8 mouse cellular contexts compared by ENCODE assay signal in genomic region chr16:5203668-5204433, GRCm38 (mm10). TPM values are rescaled to one million over a fixed set of nuclear protein-coding genes. Genes with fewer than 3 reads are reported as not detected.
A peak's percentile ranks its signal among the peaks of the same experiment; 100 is the strongest.
DNase-seq lines count a peak whose midpoint lies in the region; ATAC-seq and TF ChIP-seq lines count a peak whose summit lies in the region.

Gene Nagpa, minus strand, starts transcription at chr16:5204012.

- H3ac ChIP-seq in myocyte (ENCODE audit: control insufficient read depth, insufficient read length), result peak within 1 kb of the TSS; percentile 25

- 3% methylated on average over 40 of the region's 40 CpGs for WGBS in heart, embryonic 13.5 days
- 4% methylated on average over 40 of the region's 40 CpGs for WGBS in kidney, postnatal 0 days
- 4% methylated on average over 40 of the region's 40 CpGs for WGBS in liver, adult 2 months

- H3K4me3 ChIP-seq in heart, embryonic 13.5 days, result peak within 1 kb of the TSS; percentile 94
- peak within 1 kb of the TSS; percentile 68 for H3K4me3 ChIP-seq in kidney, postnatal 0 days (replicated peaks; ENCODE audit: low read depth, low read length)
- peak within 1 kb of the TSS; percentile 99 for H3K4me3 ChIP-seq in liver, adult 2 months (ENCODE audit: insufficient read depth, low read depth, low read length)
- peak within 1 kb of the TSS; percentile 40 for H3K4me3 ChIP-seq in myocyte

- H3K27me3 ChIP-seq in heart, embryonic 13.5 days (replicated peaks), result no peaks in the 10 kb centered on the region
- no peaks in the 10 kb centered on the region for H3K27me3 ChIP-seq in kidney, postnatal 0 days (ENCODE audit: insufficient read depth, low read length)
- no peaks in the 10 kb centered on the region for H3K27me3 ChIP-seq in liver, adult 2 months (ENCODE audit: control insufficient read depth, insufficient read depth, low read length)
- H3K27me3 ChIP-seq in myocyte (ENCODE audit: control insufficient read depth, insufficient read depth, insufficient read length), result no peaks in the 10 kb centered on the region

- H3K36me3 ChIP-seq in heart, embryonic 13.5 days, result peaks cover 23% of the 10 kb centered on the region
- H3K36me3 ChIP-seq in kidney, postnatal 0 days (ENCODE audit: insufficient read depth, low read length), result 0 out of 2 replicates have a peak, but pooled peaks cover 2% of the 10 kb centered on the region
- H3K36me3 ChIP-seq in liver, adult 2 months (ENCODE audit: control insufficient read depth, insufficient read depth, low read length), result peaks cover 7% of the 10 kb centered on the region
- no peaks in the 10 kb centered on the region for H3K36me3 ChIP-seq in myocyte (ENCODE audit: control insufficient read depth, insufficient read depth)

- peak within 1 kb of the TSS; percentile 87 for H3K4me2 ChIP-seq in heart, embryonic 13.5 days
- H3K4me2 ChIP-seq in kidney, postnatal 0 days (ENCODE audit: low read length), result peak within 1 kb of the TSS; percentile 92
- H3K4me2 ChIP-seq in myocyte (ENCODE audit: low read depth), result peak within 1 kb of the TSS; percentile 97

- peak within 1 kb of the TSS; percentile 85 for H3K9ac ChIP-seq in heart, embryonic 13.5 days
- H3K9ac ChIP-seq in kidney, postnatal 0 days (ENCODE audit: low read depth, low read length), result peak within 1 kb of the TSS; percentile 66
- peak within 1 kb of the TSS; percentile 96 for H3K9ac ChIP-seq in liver, adult 2 months (ENCODE audit: low read depth, low read length)

- TF ChIP-seq CTCF in kidney, postnatal 0 days (IDR thresholded peaks at IDR 0.05; ENCODE audit: low read depth), result no peak
- no peak for TF ChIP-seq CTCF in liver, adult 2 months (IDR thresholded peaks at IDR 0.05; ENCODE audit: low read depth, low read length)

- peaks cover 11% of the 10 kb centered on the region for H3K4me1 ChIP-seq in heart, embryonic 13.5 days
- 0 out of 2 replicates have a peak, but pooled peaks cover 8% of the 10 kb centered on the region for H3K4me1 ChIP-seq in kidney, postnatal 0 days (replicated peaks; ENCODE audit: insufficient read depth, low read length)
- peaks cover 5% of the 10 kb centered on the region for H3K4me1 ChIP-seq in liver, adult 2 months (ENCODE audit: control insufficient read depth, insufficient read depth, low read length)

- TF ChIP-seq POLR2A in liver, adult 2 months (IDR thresholded peaks at IDR 0.05; ENCODE audit: extremely low read depth, insufficient read depth, low read length), result peak; percentile 55
- TF ChIP-seq POLR2A in myocyte (IDR thresholded peaks at IDR 0.05; ENCODE audit: insufficient read length, low read depth), result peak; percentile 44

- peak; percentile 71 for ATAC-seq in heart, embryonic 13.5 days (ENCODE audit: extremely low read depth, insufficient number of reproducible peaks, low FRiP score, low TSS enrichment)
- peak; percentile 88 for ATAC-seq in kidney, postnatal 0 days (replicated peaks; ENCODE audit: low FRiP score, low read depth)

- no peaks in the 10 kb centered on the region for H3K9me3 ChIP-seq in heart, embryonic 13.5 days
- no peaks in the 10 kb centered on the region for H3K9me3 ChIP-seq in kidney, postnatal 0 days (replicated peaks; ENCODE audit: low read length)

- 0 out of 2 replicates have a peak, but pooled peaks cover 3% of the 10 kb centered on the region for H3K79me2 ChIP-seq in liver, adult 2 months (ENCODE audit: control insufficient read depth, insufficient read depth, low read length)
- H3K79me2 ChIP-seq in myocyte (ENCODE audit: control insufficient read depth, insufficient read depth), result no peaks in the 10 kb centered on the region

- peak; percentile 62 to 69 for DNase-seq in CD8-positive naive resting alpha-beta T cell, adult 2 months (ENCODE audit: low read depth in 2 of 2, low spot score in 2 of 2)
- peak; percentile 42 for DNase-seq in c-Kit-negative CD71-positive TER-119-positive erythroid progenitor cells, embryonic 14.5 days (ENCODE audit: low read depth, low spot score)
- peak; percentile 46 for DNase-seq in fibroblast of lung, adult 2 months (ENCODE audit: low read depth)
- peak; percentile 91 for DNase-seq in kidney, postnatal 0 days (ENCODE audit: low spot score)
- peak; percentile 62 for DNase-seq in liver, adult 2 months (ENCODE audit: extremely low read depth, low read depth, low spot score)
- peak; percentile 70 to 87 for DNase-seq in spleen, postnatal 4 days (ENCODE audit: low spot score in 2 of 2)

- no peak within 1 kb of the TSS for H3K27ac ChIP-seq in heart, embryonic 13.5 days (replicated peaks)
- no peak within 1 kb of the TSS for H3K27ac ChIP-seq in kidney, postnatal 0 days
- H3K27ac ChIP-seq in liver, adult 2 months (replicated peaks; ENCODE audit: insufficient read depth, low read depth, low read length), result peak within 1 kb of the TSS; percentile 66

TF ChIP-seq in myocyte, 11 proteins besides CTCF, POLR2A, EP300 and RAD21:
- TF ChIP-seq TCF3 (IDR thresholded peaks at IDR 0.05; ENCODE audit: insufficient read length, low read depth) (no peak), TCF12 (IDR thresholded peaks at IDR 0.05; ENCODE audit: insufficient read depth, poor library complexity, severe bottlenecking) (no peak), REST (IDR thresholded peaks at IDR 0.05; ENCODE audit: insufficient read depth, insufficient read length) (no peak), USF1 (IDR thresholded peaks at IDR 0.05; ENCODE audit: low read depth) (peak; percentile 100), CEBPB (IDR thresholded peaks at IDR 0.05; ENCODE audit: insufficient read depth, poor library complexity, severe bottlenecking) (no peak), SRF (IDR thresholded peaks at IDR 0.05; ENCODE audit: control insufficient read depth, insufficient read length, low read depth) (no peak), MYOD1 (IDR thresholded peaks at IDR 0.05; ENCODE audit: control insufficient read depth in 1 of 3, insufficient read length in 2 of 3, low read depth in 2 of 3) (peak in 1 of 3 experiments; percentile 8), POLR2AphosphoS2 (IDR thresholded peaks at IDR 0.05; ENCODE audit: insufficient read length, low read depth) (no peak), MAX (IDR thresholded peaks at IDR 0.05; ENCODE audit: low read depth) (peak; percentile 31), E2F4 (IDR thresholded peaks at IDR 0.05; ENCODE audit: insufficient read depth) (no peak), MYOG (IDR thresholded peaks at IDR 0.05; ENCODE audit: control insufficient read depth in 1 of 3, insufficient read depth in 1 of 3, insufficient read length in 2 of 3, low read depth in 2 of 3) (no peak)

RNA-seq across cellular contexts. Expression of gene Nagpa, which starts in this region (rescaled TPM):
- 14.4 and 16.3 TPM in 2 replicates for polyA plus RNA-seq in heart, embryonic 13.5 days (2015; fragmentation: Nextera tagmentation; extraction: Ambion mirVana)
- polyA plus RNA-seq in kidney, postnatal 0 days (2015; fragmentation: Nextera tagmentation; extraction: Ambion mirVana), result 13.0 and 15.0 TPM in 2 replicates
- total RNA-seq in liver, adult 2 months (2014; rRNA removed), result 10.0 and 13.4 TPM in 2 replicates
- polyA plus RNA-seq in liver, adult 2 months (2012; rRNA removed), result 22.1 and 24.0 TPM in 2 replicates
- 12.0 TPM for polyA plus RNA-seq in myocyte (2012; fragmentation: generic; extraction: Trizol)

Comparison
In these comparisons a context has a peak if more than half of its experiments do, and no peak if none do; other contexts are left out.
1. H3K4me3 ChIP-seq: peak in every context shown above with its lines; median percentile 99 in liver, adult 2 months; 94 in heart, embryonic 13.5 days; 68 in kidney, postnatal 0 days; 40 in myocyte.